Mouse (Mus musculus) olfactory bulb, adult 2 months (tissue): ENCODE results near the gene Tsc22d3.

ENCODE experiments used
- CTCF ChIP-seq: fragments of 200-500 bp; IDR thresholded peaks from 2 replicates; pipeline ENCODE4 v1.5.1; 2012; ENCODE audit warnings: low read depth, mild to moderate bottlenecking, low read length, moderate library complexity; ENCODE audit not compliant: insufficient read depth
- POLR2A ChIP-seq: fragments of 200-500 bp; IDR thresholded peaks from 2 replicates; pipeline ENCODE4 v1.6.1; 2012; ENCODE audit warnings: mild to moderate bottlenecking, low read depth, low read length, moderate library complexity; ENCODE audit not compliant: insufficient read depth

- TF ChIP-seq CTCF (no peak), POLR2A (no peak)
These were observed 9.3 kb downstream of the Tsc22d3 start for GRCm38 (mm10) chrX:140591176-140591575.
